Mouse (Mus musculus): ENCODE data around the gene Pyy. TPM values are rescaled to one million over a fixed set of nuclear protein-coding genes. Genes with fewer than 3 reads are reported as not detected.

The Pyy gene
- polyA plus RNA-seq, 1 experiment from 2014 or later, result not detected

DNA sequence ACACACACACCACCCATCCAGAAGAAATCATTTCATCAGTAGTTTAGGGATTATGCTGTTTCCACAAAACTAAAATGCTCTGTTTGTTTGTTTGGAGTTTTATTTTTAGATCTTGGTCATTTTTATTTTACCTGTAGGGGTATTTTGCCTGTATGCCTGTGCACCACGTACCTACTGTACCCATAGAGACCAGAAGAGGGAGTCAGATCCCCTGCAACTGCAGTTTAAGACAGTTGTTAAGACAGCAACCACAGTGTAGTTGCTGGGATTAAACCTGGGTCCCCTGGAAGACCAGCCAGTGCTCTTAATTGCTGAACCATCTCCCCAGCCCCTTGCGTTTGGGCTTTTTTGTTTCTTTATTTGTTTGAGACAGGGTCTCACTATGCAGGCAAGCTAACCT, 38.7 kb downstream of the Pyy start:
- peaks cover 5% of the 10 kb centered on the region; the same call in 1 of the 2 replicates for H3K27me3 ChIP-seq
- H3K27ac ChIP-seq, result no peak overlapping the region
- WGBS, result 53% methylated on average over 2 of the region's 2 CpGs
- H3K9me3 ChIP-seq (replicated peaks), result no peaks in the 10 kb centered on the region
- no peaks in the 10 kb centered on the region for H3K36me3 ChIP-seq
- H3K4me3 ChIP-seq (replicated peaks), result no peak overlapping the region
- H3K9ac ChIP-seq, result no peak overlapping the region
- peaks cover 26% of the 10 kb centered on the region for H3K4me1 ChIP-seq
- ATAC-seq (replicated peaks; ENCODE audit: low FRiP score), result no peak
- H3K4me2 ChIP-seq, result no peak overlapping the region

DNA sequence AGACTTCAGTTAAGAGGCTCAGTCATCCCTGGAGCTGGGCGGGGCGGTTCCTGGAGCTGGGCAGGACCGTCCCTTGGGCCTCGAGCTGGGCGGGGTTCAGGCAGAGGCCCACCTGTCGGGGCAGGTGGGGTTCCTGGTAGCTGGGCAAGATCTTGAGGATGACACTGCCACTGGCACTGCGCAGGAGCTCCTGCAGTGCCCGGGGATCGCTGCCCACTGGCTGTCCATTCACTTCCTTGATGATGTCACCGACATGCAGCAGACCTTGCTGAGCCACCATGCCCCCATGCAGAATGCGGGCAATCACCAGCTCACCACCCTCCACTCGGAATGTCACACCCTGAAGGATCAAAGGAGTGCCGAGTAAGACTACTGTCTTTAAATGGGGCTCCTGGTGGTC, 44.6 kb downstream of the Pyy start:
- peaks cover 8% of the 10 kb centered on the region for H3K27me3 ChIP-seq
- no peak for ATAC-seq (replicated peaks; ENCODE audit: low FRiP score)
- WGBS, result 69% methylated on average over 13 of the region's 13 CpGs

DNA sequence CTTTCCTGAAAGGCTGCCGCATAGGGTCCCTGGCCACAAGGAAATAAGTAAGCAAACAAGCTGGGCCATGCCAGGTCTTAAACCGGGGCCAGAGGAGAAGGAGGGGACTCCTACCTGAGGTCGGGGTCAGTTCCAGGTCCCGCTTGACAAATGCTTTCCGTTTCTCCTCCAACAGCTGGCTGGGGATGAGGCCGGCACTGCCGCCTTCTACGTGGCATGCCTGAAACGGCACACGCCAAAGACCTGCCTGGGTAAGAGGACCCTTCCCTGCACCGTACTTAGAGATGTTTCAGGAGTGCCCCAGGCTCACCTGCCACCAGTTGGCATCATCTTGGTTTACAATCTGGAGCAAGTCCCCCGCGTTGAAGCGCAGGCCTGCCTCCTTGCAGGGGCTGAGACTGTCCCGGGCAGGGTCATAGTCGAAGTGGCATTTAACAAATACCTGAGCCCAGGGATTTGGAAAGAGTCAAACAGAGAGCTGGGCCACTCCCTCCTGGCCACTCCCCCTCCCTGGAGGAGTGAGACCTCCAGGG, 45.6 kb downstream of the Pyy start:
- H3K27me3 ChIP-seq, result peaks cover 8% of the 10 kb centered on the region
- H3K4me3 ChIP-seq (replicated peaks), result no peak overlapping the region
- no peak for ATAC-seq (replicated peaks; ENCODE audit: low FRiP score)
- H3K9ac ChIP-seq, result no peak overlapping the region
- peaks cover 9% of the 10 kb centered on the region for H3K4me1 ChIP-seq
- no peaks in the 10 kb centered on the region for H3K9me3 ChIP-seq (replicated peaks)
- H3K36me3 ChIP-seq, result peaks cover 26% of the 10 kb centered on the region; the same call in 1 of the 2 replicates
- no peak overlapping the region for H3K27ac ChIP-seq
- 34% methylated on average over 16 of the region's 16 CpGs for WGBS
- H3K4me2 ChIP-seq, result peak overlapping the region; percentile 92; the same call in 1 of the 2 replicates

More for the DNA sequence above, 44.6 kb downstream of the Pyy start:
- Histone ChIP-seq H3K4me3 (replicated peaks) (no peak overlapping the region), H3K27ac (no peak overlapping the region), H3K4me1 (peaks cover 17% of the 10 kb centered on the region), H3K9ac (no peak overlapping the region), H3K4me2 (no peak overlapping the region), H3K9me3 (replicated peaks) (no peaks in the 10 kb centered on the region), H3K36me3 (peaks cover 26% of the 10 kb centered on the region; the same call in 1 of the 2 replicates)

DNA sequence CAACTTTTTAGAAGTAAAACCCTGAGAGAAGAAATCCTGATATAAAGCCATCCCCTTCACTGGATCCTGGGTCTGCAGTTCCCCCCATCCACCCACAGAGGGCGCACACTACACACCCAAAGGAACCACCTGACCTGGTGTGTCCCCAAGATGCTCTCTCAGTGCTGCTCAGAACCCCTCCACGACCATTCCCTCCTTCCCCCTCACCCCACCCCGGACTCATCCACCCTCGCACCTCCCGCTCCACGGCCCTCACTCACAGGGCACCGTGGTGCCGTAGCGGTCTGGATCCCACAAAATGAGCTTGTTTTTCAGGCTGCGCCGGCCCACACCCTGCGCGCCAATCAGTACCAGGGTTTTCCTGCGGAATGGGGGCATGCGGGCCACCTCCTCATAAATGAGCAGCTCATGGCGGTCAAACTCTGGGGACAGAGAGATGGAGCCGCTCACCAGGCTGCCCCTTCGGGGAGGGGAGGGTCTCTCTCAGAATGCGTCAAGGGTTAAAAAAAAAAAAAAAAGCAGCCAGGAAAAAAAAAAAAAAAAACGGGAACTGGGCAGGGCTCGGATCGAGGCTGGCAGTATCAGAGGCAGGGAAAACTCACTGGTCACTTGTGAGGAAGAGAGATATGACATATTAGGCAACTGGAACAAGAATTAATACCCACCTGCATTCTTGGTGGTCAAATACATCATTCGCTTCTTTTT, 46.2 kb downstream of the Pyy start:
- ATAC-seq (replicated peaks; ENCODE audit: low FRiP score), result peak; percentile 55; the same call in 1 of the 2 replicates
- H3K4me1 ChIP-seq, result peaks cover 9% of the 10 kb centered on the region
- peaks cover 26% of the 10 kb centered on the region; the same call in 1 of the 2 replicates for H3K36me3 ChIP-seq
- H3K4me3 ChIP-seq (replicated peaks), result peak overlapping the region; percentile 45
- no peak overlapping the region for H3K27ac ChIP-seq
- no peaks in the 10 kb centered on the region for H3K9me3 ChIP-seq (replicated peaks)
- 3% methylated on average over 23 of the region's 23 CpGs for WGBS
- peak overlapping the region; percentile 92 for H3K4me2 ChIP-seq
- peak overlapping the region; percentile 39; the same call in 1 of the 2 replicates for H3K9ac ChIP-seq
- H3K27me3 ChIP-seq, result peaks cover 8% of the 10 kb centered on the region

Other genes with a start within 250 kb of the Pyy start
- gene Meox1, start 213.5 kb downstream of the Pyy start, polyA plus RNA-seq (2015; fragmentation: Nextera tagmentation; extraction: Ambion mirVana), result 13.6 and 15.4 TPM in 2 replicates
- 0.83 and 1.4 TPM in 2 replicates for gene Sost, start 140.8 kb downstream of the Pyy start, polyA plus RNA-seq (2015; fragmentation: Nextera tagmentation; extraction: Ambion mirVana)
- gene Cfap97d1, start 123.6 kb downstream of the Pyy start, polyA plus RNA-seq (2015; fragmentation: Nextera tagmentation; extraction: Ambion mirVana), result not detected in 2 replicates
- 32.8 and 33.8 TPM in 2 replicates for gene Dusp3, start 120.8 kb downstream of the Pyy start, polyA plus RNA-seq (2015; fragmentation: Nextera tagmentation; extraction: Ambion mirVana)
- gene Mpp3, start 79.4 kb downstream of the Pyy start, polyA plus RNA-seq (2015; fragmentation: Nextera tagmentation; extraction: Ambion mirVana), result 7.8 and 11.0 TPM in 2 replicates
- 0.82 and 1.1 TPM in 2 replicates for gene Cd300lg, start 66.3 kb downstream of the Pyy start, polyA plus RNA-seq (2015; fragmentation: Nextera tagmentation; extraction: Ambion mirVana)
- gene Mpp2, start 19.3 kb downstream of the Pyy start, polyA plus RNA-seq (2015; fragmentation: Nextera tagmentation; extraction: Ambion mirVana), result 14.0 and 14.2 TPM in 2 replicates
- not detected in 2 replicates for gene Ppy, start 6.5 kb downstream of the Pyy start, polyA plus RNA-seq (2015; fragmentation: Nextera tagmentation; extraction: Ambion mirVana)
- 0.19 and 0.33 TPM in 2 replicates for gene Nags, start 37.7 kb upstream of the Pyy start, polyA plus RNA-seq (2015; fragmentation: Nextera tagmentation; extraction: Ambion mirVana)
- 35.3 and 36.5 TPM in 2 replicates for gene Tmem101, start 48.6 kb upstream of the Pyy start, polyA plus RNA-seq (2015; fragmentation: Nextera tagmentation; extraction: Ambion mirVana)
- 122 and 135 TPM in 2 replicates for gene Lsm12, start 77.5 kb upstream of the Pyy start, polyA plus RNA-seq (2015; fragmentation: Nextera tagmentation; extraction: Ambion mirVana)
- gene G6pc3, start 81.8 kb upstream of the Pyy start, polyA plus RNA-seq (2015; fragmentation: Nextera tagmentation; extraction: Ambion mirVana), result 39.7 and 43.4 TPM in 2 replicates
- 47.4 and 48.4 TPM in 2 replicates for gene Hdac5, start 122.3 kb upstream of the Pyy start, polyA plus RNA-seq (2015; fragmentation: Nextera tagmentation; extraction: Ambion mirVana)
- 18.1 and 22.2 TPM in 2 replicates for gene BC030867, start 141.1 kb upstream of the Pyy start, polyA plus RNA-seq (2015; fragmentation: Nextera tagmentation; extraction: Ambion mirVana)
- gene Asb16, start 160.9 kb upstream of the Pyy start, polyA plus RNA-seq (2015; fragmentation: Nextera tagmentation; extraction: Ambion mirVana), result 0.10 and 0.13 TPM in 2 replicates
- 48.9 and 57.9 TPM in 2 replicates for gene Tmub2, start 177.1 kb upstream of the Pyy start, polyA plus RNA-seq (2015; fragmentation: Nextera tagmentation; extraction: Ambion mirVana)
- 12.3 and 14.0 TPM in 2 replicates for gene Atxn7l3, start 188.8 kb upstream of the Pyy start, polyA plus RNA-seq (2015; fragmentation: Nextera tagmentation; extraction: Ambion mirVana)
- gene Ubtf, start 211.9 kb upstream of the Pyy start, polyA plus RNA-seq (2015; fragmentation: Nextera tagmentation; extraction: Ambion mirVana), result 95.3 and 100 TPM in 2 replicates

Measured in kidney, embryonic 15.5 days (tissue).